Mouse (Mus musculus) ES-Bruce4 (cell line): ENCODE measurements around the gene Dlgap4. TPM values are rescaled to one million over a fixed set of nuclear protein-coding genes. Genes with fewer than 3 reads are reported as not detected.

ENCODE experiments used
- H3K27ac ChIP-seq: 2 replicates; pipeline ENCODE4 v1.5.1; 2012; ENCODE audit warnings: low read length, inconsistent platforms; ENCODE audit not compliant: insufficient read depth
- H3K27me3 ChIP-seq: 2 replicates; pipeline ENCODE4 v1.6.1; 2012; ENCODE audit warnings: mild to moderate bottlenecking, low read length, inconsistent platforms; ENCODE audit not compliant: control insufficient read depth, poor library complexity, insufficient read depth, severe bottlenecking
- H3K36me3 ChIP-seq: 2 replicates; pipeline ENCODE4 v1.6.1; 2012; ENCODE audit warnings: inconsistent platforms, mild to moderate bottlenecking, low read length, moderate library complexity; ENCODE audit not compliant: control insufficient read depth, poor library complexity, insufficient read depth, severe bottlenecking
- H3K4me1 ChIP-seq: one replicate; pipeline ENCODE4 v1.8.1; 2011; ENCODE audit warnings: low read length; ENCODE audit not compliant: control insufficient read depth, insufficient read depth
- H3K4me3 ChIP-seq: 2 replicates; pipeline ENCODE4 v1.5.1; 2011; ENCODE audit warnings: low read depth, mild to moderate bottlenecking, low read length
- H3K9ac ChIP-seq: 2 replicates; pipeline ENCODE4 v1.6.1; 2012; ENCODE audit warnings: low read depth, mild to moderate bottlenecking, inconsistent platforms; ENCODE audit not compliant: poor library complexity, severe bottlenecking
- H3K9me3 ChIP-seq: replicated peaks from 2 replicates; pipeline ENCODE4 v1.6.1; 2012; ENCODE audit warnings: mild to moderate bottlenecking, low read length, inconsistent platforms; ENCODE audit not compliant: control insufficient read depth, poor library complexity, insufficient read depth, severe bottlenecking
- CTCF ChIP-seq: IDR thresholded peaks from one replicate; pipeline ENCODE4 v1.8.1; 2011; ENCODE audit warnings: low read depth, low read length
- EP300 ChIP-seq: IDR thresholded peaks from 2 replicates; pipeline ENCODE4 v1.6.1; 2011; ENCODE audit warnings: low read depth, low read length; ENCODE audit not compliant: insufficient read depth
- POLR2A ChIP-seq: IDR thresholded peaks from one replicate; pipeline ENCODE4 v1.8.1; 2011; ENCODE audit warnings: low read length; ENCODE audit not compliant: insufficient read depth
- polyA plus RNA-seq: library from polyadenylated mRNA; stranded (reverse); fragments of >200 nt; gene quantifications from 2 replicates; pipeline ENCODE4 v1.2.4, GENCODE M21; 2011; ENCODE audit warnings: low read depth; ENCODE audit not compliant: missing spikeins, insufficient read depth, insufficient read length

Gene Dlgap4
- polyA plus RNA-seq, 1 experiment = 60.6 TPM

DNA sequence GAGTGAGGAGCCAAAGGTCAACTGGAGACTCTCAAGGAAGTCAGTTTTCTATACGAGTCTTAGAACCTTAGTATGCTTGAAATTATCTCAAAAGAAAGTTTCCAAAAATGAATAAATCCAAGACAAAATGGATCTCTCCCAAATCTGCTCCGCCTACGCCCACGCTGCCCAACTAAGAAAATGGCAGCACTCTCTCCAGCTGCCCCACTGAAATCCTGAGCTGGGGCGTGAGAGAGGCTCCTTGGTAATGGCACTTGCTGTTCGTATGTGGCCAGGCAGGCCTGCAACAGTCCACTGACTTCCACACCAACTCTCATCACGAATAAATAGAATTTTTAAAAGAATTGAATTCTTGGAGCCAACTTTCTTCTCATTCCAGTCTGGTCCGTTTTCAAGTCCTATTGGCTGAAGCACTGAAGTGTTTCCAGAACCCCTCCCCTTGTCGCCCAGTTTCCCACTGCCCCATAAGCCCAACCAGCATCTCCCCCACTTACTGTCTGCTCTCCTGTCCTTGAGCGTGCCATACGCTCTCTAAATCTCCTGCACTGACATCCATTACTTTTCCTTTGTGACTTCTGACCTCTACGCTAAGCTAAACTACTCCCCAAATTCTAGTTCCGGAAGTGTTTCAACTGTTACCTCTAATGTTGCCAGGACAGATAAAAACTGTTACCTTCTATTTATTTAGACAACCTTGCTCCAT lies 160.7 kb downstream of the Dlgap4 start:
- Histone ChIP-seq H3K27me3 (no peaks in the 10 kb centered on the region), H3K27ac (no peak overlapping the region), H3K9ac (no peak overlapping the region), H3K9me3 (no peaks in the 10 kb centered on the region), H3K36me3 (no peaks in the 10 kb centered on the region), H3K4me3 (no peak overlapping the region), H3K4me1 (no peaks in the 10 kb centered on the region)
- no peak for TF ChIP-seq CTCF

DNA sequence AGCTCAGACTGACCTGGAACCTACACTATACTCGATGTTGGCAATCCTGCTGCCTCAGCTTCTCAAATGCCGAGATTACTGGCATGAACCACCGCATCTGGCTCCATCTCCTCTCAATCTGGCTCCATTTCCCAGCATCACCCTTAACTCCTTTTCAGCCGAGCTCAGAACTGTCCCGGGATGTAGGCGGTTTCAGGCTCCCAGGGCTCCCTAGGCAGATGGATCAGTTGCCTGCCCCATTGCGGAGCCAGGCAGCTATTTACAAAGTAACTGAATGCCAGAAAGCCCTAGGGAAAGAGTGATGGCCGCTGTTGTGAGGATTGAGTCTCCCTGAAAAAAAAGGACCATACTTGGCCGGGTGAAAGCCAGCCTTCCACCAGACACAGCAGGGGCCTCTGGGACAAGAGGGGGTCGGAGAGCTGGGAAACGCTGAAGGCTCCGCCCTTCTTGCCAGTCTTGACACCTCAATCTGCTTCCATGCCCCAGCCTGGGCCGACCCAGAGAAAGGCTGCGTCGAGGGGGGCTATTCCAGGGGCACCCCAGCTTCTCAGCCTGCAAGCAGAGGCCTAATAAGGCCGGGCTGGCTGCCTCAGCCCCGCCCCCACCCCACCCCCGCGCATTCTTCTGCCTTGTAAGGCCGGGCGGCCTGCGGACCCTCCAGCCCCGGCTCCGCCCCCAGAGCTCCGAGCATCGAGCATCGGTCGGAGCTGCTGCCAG lies 161.4 kb downstream of the Dlgap4 start, which contains the start of gene Myl9:
Myl9 (plus strand) TSS at position 683 of the 717 bp plus-strand sequence.
- TF ChIP-seq CTCF (no peak), POLR2A (no peak), EP300 (no peak)
- Histone ChIP-seq H3K9ac (peak within 1 kb of the TSS; percentile 42), H3K4me1 (no peaks in the 10 kb centered on the region), H3K4me3 (peak within 1 kb of the TSS; percentile 39), H3K36me3 (no peaks in the 10 kb centered on the region), H3K27me3 (no peaks in the 10 kb centered on the region), H3K9me3 (no peaks in the 10 kb centered on the region), H3K27ac (no peak within 1 kb of the TSS)

DNA sequence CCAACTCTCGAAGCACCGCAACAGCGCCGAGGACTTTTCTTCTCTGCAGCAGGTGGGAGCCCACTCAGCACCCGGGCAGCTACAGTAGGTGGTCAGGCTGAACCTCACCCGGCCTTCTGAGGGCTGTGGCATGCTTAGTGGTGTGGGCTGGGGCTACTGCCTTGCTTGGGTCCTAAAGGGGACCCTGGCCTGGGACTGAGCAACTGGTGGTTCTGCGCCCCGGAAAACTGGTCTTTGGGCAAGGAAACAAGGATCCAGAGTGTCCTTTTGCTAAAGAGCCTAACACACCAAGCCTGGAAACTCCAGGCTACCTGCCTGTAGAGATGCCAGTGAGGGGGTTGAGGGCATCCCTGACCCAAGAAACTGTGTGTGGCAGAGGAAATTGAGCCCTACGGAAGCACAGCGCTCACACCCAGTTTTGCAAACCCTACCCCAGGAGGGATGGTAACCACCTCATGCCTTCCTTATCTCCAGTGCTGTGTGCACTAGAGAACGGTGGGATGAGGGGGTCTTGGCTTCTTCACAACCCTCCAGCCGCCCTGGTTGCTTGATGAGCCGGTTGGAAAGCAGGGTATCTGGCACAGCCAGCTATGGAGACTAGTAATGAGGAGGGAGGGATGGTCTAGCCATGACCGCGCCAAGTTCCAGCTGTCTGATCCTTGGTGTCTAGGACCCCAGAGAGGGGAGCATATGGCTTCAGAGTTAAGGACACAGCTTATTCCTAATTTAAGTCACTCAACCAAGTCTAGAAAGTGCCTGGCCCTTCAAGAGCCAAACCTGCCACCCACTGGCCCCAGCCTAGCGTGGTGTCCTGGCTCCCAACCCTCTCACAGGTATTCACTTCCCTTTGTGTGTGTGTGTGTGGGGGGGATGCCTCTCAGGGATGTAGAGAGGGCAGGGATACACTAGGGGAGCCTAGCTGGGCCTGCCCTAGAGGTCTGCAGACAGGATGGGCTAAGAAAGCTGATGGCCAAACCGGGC lies 162.2 kb downstream of the Dlgap4 start:
- peak overlapping the region; percentile 42 for H3K9ac ChIP-seq
- no peaks in the 10 kb centered on the region for H3K27me3 ChIP-seq
- H3K9me3 ChIP-seq = no peaks in the 10 kb centered on the region
- TF ChIP-seq EP300 (no peak), POLR2A (no peak), CTCF (no peak)
- no peaks in the 10 kb centered on the region for H3K36me3 ChIP-seq
- H3K4me1 ChIP-seq = no peaks in the 10 kb centered on the region
- peak overlapping the region; percentile 38; the same call in 1 of the 2 replicates for H3K4me3 ChIP-seq
- H3K27ac ChIP-seq = no peak overlapping the region

DNA sequence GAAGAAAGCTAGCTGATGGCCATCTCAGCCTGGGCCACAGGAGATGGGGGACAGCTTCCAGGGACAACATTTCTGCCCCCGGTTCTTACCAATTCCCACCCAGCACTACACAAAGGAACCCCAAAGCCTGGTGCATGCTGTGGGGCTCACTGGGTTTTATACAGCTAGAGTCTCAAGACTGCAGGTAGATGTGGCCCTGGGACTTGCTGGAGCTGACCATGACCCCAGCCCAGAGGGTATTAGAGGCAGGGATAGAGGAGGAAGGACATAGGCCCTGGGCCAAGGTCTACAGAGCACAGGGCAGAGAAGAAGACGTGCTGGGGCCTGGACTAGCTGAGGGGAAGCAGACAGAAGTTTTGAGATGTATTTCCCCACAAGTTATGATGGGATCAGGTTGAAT lies 163.4 kb downstream of the Dlgap4 start:
- H3K9ac ChIP-seq = no peak overlapping the region
- H3K9me3 ChIP-seq = no peaks in the 10 kb centered on the region
- no peaks in the 10 kb centered on the region for H3K36me3 ChIP-seq
- H3K4me1 ChIP-seq = peaks cover 3% of the 10 kb centered on the region
- TF ChIP-seq CTCF (no peak), EP300 (no peak), POLR2A (no peak)
- no peak overlapping the region for H3K4me3 ChIP-seq
- H3K27ac ChIP-seq = no peak overlapping the region
- H3K27me3 ChIP-seq = no peaks in the 10 kb centered on the region

DNA sequence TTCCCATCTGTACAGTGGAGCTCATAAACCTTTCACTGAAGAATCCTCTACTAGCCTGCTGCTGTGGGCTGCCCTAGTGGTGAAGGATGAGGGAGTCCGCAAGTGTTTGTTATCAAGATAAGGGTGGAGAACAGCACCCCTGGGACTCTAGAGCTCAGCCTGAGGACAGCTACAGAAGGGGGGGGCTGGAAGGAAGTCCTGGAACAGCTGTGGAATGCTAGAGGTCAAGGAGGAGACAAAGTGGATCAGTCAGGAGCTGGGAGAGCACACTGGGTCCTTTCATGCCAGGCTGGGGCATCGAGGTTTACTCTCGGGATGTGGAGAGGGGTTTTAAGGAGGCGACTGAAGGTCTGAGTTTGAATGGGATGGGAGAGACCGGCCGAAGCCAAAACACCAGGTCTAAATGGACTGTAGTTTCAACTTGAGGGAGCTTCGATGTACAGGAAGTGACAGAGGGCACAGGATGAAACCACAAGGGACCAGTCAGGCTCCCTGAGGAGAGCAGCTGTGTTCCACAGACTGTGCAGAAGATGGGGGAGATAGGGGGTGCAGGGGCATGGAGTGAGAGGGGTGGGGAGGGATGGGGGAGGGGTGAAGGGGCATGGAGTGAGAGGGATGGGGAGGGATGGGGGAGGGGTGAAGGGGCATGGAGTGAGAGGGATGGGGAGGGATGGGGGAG lies 164.0 kb downstream of the Dlgap4 start:
- no peak overlapping the region for H3K4me3 ChIP-seq
- TF ChIP-seq POLR2A (no peak), CTCF (no peak), EP300 (no peak)
- no peak overlapping the region for H3K27ac ChIP-seq
- no peaks in the 10 kb centered on the region for H3K36me3 ChIP-seq
- no peaks in the 10 kb centered on the region for H3K27me3 ChIP-seq
- no peak overlapping the region for H3K9ac ChIP-seq
- H3K9me3 ChIP-seq = no peaks in the 10 kb centered on the region
- H3K4me1 ChIP-seq = peaks cover 3% of the 10 kb centered on the region
